Mouse (Mus musculus) hindbrain, embryonic 10.5 days (tissue): Measurements from ENCODE around the gene Kcnq1. TPM values are rescaled to one million over a fixed set of nuclear protein-coding genes. Genes with fewer than 3 reads are reported as not detected.
A peak's percentile ranks its signal among the peaks of the same experiment; 100 is the strongest.

Experiments
- DNase-seq: peaks from one replicate; pipeline ENCODE4 v3.0.0-alpha.2; 2017; ENCODE audit warnings: low spot score
- H3K27ac ChIP-seq: fragments of 300-500 bp; sonication (generic); 2 replicates; pipeline ENCODE4 v1.5.1; 2016; ENCODE audit warnings: mild to moderate bottlenecking, moderate library complexity
- H3K27me3 ChIP-seq: fragments of 300-500 bp; sonication (generic); 2 replicates; pipeline ENCODE4 v1.6.1; 2016; ENCODE audit warnings: mild to moderate bottlenecking; ENCODE audit not compliant: poor library complexity, insufficient read depth, severe bottlenecking
- H3K36me3 ChIP-seq: fragments of 300-500 bp; sonication (generic); 2 replicates; pipeline ENCODE4 v1.6.1; 2016; ENCODE audit warnings: mild to moderate bottlenecking, moderate library complexity
- H3K4me1 ChIP-seq: fragments of 300-500 bp; sonication (generic); replicated peaks from 2 replicates; pipeline ENCODE4 v1.6.1; 2016; ENCODE audit warnings: mild to moderate bottlenecking
- H3K4me3 ChIP-seq: fragments of 300-500 bp; sonication (generic); 2 replicates; pipeline ENCODE4 v1.5.1; 2016; ENCODE audit warnings: mild to moderate bottlenecking, moderate library complexity
- H3K9me3 ChIP-seq: fragments of 300-500 bp; sonication (generic); 2 replicates; pipeline ENCODE4 v1.6.1; 2016; ENCODE audit warnings: mild to moderate bottlenecking, moderate library complexity
- WGBS: fragments of 180-500 bp; shearing (Covaris S2); methylation state at CpG from one replicate; pipeline ENCODE4 v1.1.7; 2016; 5-methylcytosine and 5-hydroxymethylcytosine counted together
- polyA plus RNA-seq: library from polyadenylated mRNA; unstranded; fragments of >200 nt; fragmentation: Nextera tagmentation; extraction: Ambion mirVana; gene quantifications from 2 replicates; pipeline ENCODE4 v1.2.1, GENCODE M21; 2016

Kcnq1 gene
- polyA plus RNA-seq, 1 experiment from 2014 or later, result 2.3 TPM

DNA sequence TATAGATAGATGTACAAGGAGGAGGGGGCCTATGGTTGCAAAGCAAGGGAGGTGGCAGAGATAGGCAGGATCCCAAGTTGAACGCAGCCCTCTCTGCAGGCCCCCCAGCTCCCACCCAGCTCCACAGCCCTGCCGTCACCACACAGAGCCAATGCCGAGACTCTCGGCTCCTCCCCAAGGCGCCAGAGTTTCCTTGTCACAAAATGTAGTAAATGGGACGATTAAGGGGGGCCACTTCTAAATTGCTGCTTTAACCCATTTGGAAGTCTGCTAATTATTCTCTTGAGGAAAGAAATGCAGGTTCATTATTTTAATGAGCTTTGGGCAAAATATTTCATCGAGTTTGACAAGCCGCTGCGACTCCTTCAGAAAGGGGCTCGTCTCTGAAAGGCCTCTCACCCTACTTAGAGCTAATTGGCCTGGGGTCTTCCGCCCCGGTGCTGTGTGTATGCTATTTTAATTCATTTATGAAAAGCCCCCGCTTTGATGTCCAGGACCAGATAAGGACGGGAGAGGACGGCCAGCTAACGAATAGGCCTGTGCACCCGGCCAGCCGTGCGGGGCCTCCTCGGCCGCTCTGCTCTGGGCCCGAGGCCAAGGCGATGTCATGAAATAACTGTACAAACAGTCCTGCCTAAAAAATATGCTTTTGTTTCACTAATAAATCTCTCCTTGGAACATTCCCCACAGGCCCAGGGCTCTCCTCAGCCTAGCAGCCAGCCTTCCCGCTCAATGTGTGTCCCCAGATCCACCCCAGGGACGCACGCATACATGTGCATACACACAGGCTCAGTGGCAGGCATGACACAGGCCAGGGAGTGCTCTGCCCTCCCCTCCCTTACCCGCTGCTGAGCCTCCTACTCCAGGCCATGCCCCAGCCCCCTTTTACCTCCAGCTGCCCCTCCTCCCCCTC lies 282.9 kb downstream of the Kcnq1 start:
- Histone ChIP-seq H3K27ac (peak overlapping the region; percentile 50; the same call in 1 of the 2 replicates), H3K27me3 (no peaks in the 10 kb centered on the region), H3K9me3 (peaks cover 9% of the 10 kb centered on the region; the same call in 1 of the 2 replicates), H3K4me1 (peaks cover 39% of the 10 kb centered on the region), H3K36me3 (no peaks in the 10 kb centered on the region), H3K4me3 (no peak overlapping the region)
- DNase-seq, result no peak
- 82% methylated on average over 27 of the region's 27 CpGs for WGBS

DNA sequence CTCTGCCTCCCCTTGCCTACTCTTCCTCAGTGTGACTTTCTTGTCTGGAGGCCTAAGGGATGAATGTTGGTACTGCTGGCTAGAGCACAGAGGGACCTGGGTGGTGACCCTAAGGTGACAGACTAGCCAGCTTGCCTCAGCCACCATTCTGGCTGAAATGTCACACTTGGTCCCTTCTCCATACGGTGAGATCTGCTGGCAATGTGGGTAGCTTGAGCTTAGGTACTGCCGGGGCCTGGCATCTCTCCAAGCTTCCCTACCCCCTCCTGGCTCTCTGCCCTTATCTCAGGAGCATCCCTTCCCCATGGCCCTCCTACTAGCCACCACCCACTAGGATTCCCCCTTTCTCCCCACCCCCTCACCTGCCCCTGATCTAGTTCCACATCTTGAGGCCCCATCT lies 283.7 kb downstream of the Kcnq1 start:
- DNase-seq, result no peak
- no peaks in the 10 kb centered on the region for H3K36me3 ChIP-seq
- WGBS, result 84% methylated on average over 2 of the region's 2 CpGs
- peaks cover 39% of the 10 kb centered on the region for H3K4me1 ChIP-seq
- H3K9me3 ChIP-seq, result peaks cover 9% of the 10 kb centered on the region; the same call in 1 of the 2 replicates
- H3K4me3 ChIP-seq, result no peak overlapping the region
- H3K27ac ChIP-seq, result peak overlapping the region; percentile 37; the same call in 1 of the 2 replicates
- 0 out of 2 replicates have a peak, but pooled peaks cover 2% of the 10 kb centered on the region for H3K27me3 ChIP-seq

DNA sequence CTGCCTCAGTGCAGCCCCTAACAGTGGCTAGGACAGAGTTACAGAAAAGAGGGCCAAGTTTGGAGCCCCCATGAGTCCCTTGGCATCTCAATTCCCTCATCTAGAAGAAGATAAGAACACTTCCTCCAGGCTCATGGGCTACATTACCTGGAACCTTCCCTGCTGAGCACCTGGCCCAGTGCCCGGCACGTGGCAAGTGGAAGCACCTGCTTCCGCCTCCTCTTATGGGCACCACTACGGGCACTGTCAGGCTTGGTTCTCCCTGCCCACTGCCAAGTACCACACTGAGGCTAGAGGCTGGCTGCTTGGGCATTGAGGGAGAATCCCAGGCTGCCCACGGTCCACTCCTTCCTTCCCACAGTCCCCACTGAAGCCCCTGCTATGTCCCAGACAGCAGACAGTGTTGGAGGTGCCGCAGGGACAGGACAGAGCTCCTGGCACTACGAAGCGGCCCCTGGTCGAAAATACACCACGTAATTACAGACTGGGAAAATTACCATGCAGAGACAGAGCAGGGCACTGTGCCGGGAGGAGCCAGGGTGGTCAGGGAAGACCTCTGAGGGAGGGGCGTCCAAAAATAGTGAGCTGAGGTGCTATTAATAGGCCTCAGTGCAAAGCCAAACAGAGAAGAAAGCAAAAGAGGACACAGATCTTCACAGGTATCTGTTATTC lies 284.3 kb downstream of the Kcnq1 start:
- H3K4me3 ChIP-seq, result no peak overlapping the region
- H3K27ac ChIP-seq, result peak overlapping the region; percentile 35; the same call in 1 of the 2 replicates
- DNase-seq, result no peak
- peaks cover 41% of the 10 kb centered on the region for H3K4me1 ChIP-seq
- H3K36me3 ChIP-seq, result no peaks in the 10 kb centered on the region
- peaks cover 9% of the 10 kb centered on the region; the same call in 1 of the 2 replicates for H3K9me3 ChIP-seq
- 83% methylated on average over 12 of the region's 12 CpGs for WGBS
- H3K27me3 ChIP-seq, result 0 out of 2 replicates have a peak, but pooled peaks cover 8% of the 10 kb centered on the region

DNA sequence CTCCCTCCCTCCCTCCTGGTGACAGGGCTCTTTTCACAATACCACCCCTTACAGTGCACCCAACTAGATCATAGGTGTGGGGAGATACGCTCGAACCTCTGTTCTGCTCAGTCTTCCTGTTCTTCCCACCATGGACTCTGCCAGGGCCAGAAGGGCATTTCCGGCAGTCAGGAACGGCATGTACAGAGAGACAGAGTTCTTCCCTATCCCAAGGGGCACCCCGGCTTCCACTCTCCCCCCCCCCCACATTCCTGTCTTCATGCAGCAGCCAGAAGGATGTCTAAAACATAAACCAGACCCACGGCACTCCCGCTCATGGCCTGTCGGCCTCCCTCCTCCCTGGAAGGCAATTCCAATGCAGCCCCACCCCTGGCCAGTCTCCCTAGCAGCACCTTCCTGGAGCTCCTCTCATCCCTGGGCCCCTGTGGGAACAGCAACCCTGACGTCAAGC lies 289.0 kb downstream of the Kcnq1 start:
- Histone ChIP-seq H3K27me3 (0 out of 2 replicates have a peak, but pooled peaks cover 9% of the 10 kb centered on the region), H3K36me3 (no peaks in the 10 kb centered on the region), H3K4me1 (peaks cover 12% of the 10 kb centered on the region), H3K4me3 (no peak overlapping the region), H3K27ac (no peak overlapping the region), H3K9me3 (peaks cover 9% of the 10 kb centered on the region; the same call in 1 of the 2 replicates)
- no peak for DNase-seq
- WGBS, result 80% methylated on average over 9 of the region's 9 CpGs

DNA sequence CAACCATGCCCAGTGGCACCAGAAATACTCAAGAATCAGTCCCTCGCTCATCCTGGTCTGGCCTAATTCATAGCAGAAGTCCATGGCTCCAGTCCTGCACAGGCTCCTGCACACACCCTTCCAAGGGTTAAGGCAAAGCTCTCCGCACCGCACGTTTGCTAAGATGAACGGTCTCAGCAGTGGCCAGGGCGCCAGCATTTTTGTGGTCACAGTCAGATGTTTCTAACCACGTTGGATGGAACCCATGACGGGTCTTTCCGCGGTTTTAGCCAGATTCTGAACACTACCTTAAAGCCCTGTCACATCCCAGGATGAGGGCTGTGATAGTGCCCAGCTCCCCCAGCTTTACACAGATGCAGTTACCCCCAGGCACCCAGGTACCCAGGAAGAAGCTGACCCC lies 293.6 kb downstream of the Kcnq1 start:
- H3K4me3 ChIP-seq, result no peak overlapping the region
- no peaks in the 10 kb centered on the region for H3K9me3 ChIP-seq
- H3K27ac ChIP-seq, result peak overlapping the region; percentile 59; the same call in 1 of the 2 replicates
- H3K4me1 ChIP-seq, result peaks cover 34% of the 10 kb centered on the region
- no peaks in the 10 kb centered on the region for H3K36me3 ChIP-seq
- DNase-seq, result no peak
- H3K27me3 ChIP-seq, result 0 out of 2 replicates have a peak, but pooled peaks cover 21% of the 10 kb centered on the region
- WGBS, result 90% methylated on average over 10 of the region's 10 CpGs

DNA sequence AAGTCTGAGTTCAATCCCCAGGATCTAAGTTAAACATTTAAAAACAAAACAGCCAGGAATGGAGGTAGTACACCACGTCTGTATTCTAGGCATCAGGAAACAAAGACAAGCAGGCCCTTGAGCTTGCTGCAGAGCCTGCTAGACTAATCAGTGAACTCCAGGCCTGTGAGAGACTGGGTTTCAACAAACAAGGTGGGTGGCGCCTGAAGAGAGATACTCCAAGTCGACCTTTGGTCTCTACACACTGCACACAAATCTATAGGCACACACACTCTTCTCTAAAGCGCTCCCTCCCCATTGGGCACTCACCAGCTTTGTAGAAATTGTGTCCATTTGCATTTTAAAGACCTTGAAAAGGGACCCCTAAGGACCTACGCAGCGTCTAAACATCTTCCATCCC lies 294.4 kb downstream of the Kcnq1 start:
- H3K27me3 ChIP-seq, result 0 out of 2 replicates have a peak, but pooled peaks cover 13% of the 10 kb centered on the region
- no peaks in the 10 kb centered on the region for H3K36me3 ChIP-seq
- 32% methylated on average over 6 of the region's 6 CpGs for WGBS
- H3K27ac ChIP-seq, result peak overlapping the region; percentile 66; the same call in 1 of the 2 replicates
- peaks cover 29% of the 10 kb centered on the region for H3K4me1 ChIP-seq
- DNase-seq, result no peak
- no peaks in the 10 kb centered on the region for H3K9me3 ChIP-seq
- H3K4me3 ChIP-seq, result no peak overlapping the region

DNA sequence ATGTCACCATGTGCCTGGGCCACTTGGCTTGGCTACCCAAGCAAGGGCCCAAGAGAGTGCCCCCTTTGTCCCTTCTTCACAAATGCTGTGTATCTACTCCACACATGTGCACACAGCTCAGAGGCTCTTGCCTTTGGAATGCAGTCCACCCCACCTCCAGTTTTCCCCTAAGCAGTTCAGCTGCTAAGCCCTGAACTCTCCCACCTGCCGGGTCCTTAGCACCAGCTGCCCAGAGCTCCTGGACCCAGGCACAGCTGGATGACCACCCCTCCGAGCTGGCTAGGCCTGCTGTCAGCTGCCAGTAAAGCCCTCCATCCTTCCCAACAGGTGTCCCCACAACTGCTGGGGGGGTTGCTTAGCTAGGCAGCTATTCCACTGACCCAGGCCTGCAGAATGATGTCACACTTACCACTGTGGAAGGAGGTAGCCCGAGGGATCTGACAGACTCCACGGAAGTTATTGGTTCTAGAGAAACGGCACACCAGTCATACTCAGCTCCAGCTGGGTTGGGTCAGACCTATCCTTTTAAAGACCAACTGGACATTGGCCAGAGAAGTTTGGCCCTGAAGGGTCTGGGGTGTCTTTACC lies 295.4 kb downstream of the Kcnq1 start:
- Histone ChIP-seq H3K4me3 (no peak overlapping the region), H3K36me3 (no peaks in the 10 kb centered on the region), H3K27ac (no peak overlapping the region; the same call in 1 of the 2 replicates), H3K4me1 (peaks cover 29% of the 10 kb centered on the region), H3K9me3 (no peaks in the 10 kb centered on the region), H3K27me3 (0 out of 2 replicates have a peak, but pooled peaks cover 13% of the 10 kb centered on the region)
- WGBS, result 74% methylated on average over 5 of the region's 5 CpGs
- no peak for DNase-seq

DNA sequence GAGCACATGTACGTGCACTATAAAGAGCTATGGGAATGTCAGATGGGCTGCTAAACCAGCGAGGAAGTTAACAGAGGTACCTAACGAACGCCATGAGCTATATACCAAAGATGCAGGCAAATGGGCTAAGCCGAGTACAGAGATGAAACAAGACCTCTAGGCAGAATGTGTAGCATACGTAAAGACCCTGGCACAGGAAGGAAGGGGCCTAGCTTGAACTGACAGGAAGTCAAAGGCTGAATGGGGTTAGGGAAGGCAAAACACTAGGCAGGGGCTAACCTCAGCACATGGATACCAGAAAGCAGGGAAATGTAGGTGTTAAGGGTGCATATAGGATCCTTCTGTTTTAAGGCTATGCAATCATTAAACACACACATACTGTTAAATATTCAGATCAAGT lies 298.1 kb downstream of the Kcnq1 start:
- 0 out of 2 replicates have a peak, but pooled peaks cover 13% of the 10 kb centered on the region for H3K27me3 ChIP-seq
- WGBS, result 80% methylated on average over 6 of the region's 6 CpGs
- H3K36me3 ChIP-seq, result no peaks in the 10 kb centered on the region
- H3K27ac ChIP-seq, result peak overlapping the region; percentile 53; the same call in 1 of the 2 replicates
- H3K4me3 ChIP-seq, result no peak overlapping the region
- H3K4me1 ChIP-seq, result peaks cover 44% of the 10 kb centered on the region
- DNase-seq, result no peak
- no peaks in the 10 kb centered on the region for H3K9me3 ChIP-seq

DNA sequence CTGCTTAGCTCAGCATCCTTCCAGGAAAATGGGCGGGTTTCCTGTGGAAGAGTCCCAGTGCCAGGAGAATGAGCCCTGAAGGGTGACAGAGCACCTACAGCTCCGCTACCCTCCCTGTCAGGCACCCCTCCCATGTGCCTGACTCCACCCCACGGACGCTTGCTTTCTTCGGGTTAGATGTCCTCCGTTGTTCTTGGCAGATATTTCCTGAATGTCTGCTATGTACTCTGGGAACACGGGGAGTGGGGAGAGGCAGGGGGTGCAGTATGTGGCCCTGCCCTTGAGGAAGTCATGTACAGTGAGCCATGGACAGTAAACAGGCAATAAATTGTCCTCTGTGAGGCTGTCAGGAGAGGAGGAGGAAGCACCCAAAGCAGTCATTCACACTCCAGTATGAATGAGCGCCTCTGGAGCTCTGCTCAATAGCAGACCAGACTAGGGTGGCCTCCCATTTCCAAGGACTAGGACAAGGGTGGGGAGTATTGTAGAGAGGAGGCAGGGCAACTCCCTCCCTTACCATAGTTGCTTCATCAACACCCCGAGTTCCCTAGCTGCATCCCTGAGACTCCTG lies 301.9 kb downstream of the Kcnq1 start:
- WGBS, result 79% methylated on average over 9 of the region's 9 CpGs
- no peak for DNase-seq
- Histone ChIP-seq H3K36me3 (no peaks in the 10 kb centered on the region), H3K4me1 (peaks cover 32% of the 10 kb centered on the region), H3K9me3 (no peaks in the 10 kb centered on the region), H3K27me3 (0 out of 2 replicates have a peak, but pooled peaks cover 7% of the 10 kb centered on the region), H3K27ac (0 out of 2 replicates have a peak overlapping the region, but pooled peaks have one; percentile 56), H3K4me3 (no peak overlapping the region)

DNA sequence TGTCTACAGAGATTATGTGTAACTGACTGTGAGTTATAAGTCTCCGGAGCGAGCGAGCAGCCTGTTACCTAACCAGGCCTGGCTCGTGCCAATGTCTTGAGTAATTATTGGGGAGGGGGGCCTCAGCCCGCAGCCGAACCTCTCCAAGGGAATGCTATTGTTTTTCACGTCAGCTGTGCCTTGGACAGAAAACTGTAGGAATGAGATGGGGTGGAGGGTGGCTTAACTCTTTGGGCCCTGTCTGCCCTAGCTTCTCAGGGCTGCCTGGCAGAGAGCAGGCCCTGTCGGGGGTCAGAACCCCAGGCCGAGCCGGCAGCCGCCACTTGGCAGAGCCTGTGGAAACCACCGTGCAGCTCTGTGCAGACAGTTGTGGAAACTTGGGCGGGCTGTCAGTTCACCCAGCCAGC lies 302.5 kb downstream of the Kcnq1 start:
- 65% methylated on average over 13 of the region's 13 CpGs for WGBS
- Histone ChIP-seq H3K9me3 (no peaks in the 10 kb centered on the region), H3K4me3 (no peak overlapping the region), H3K27ac (peak overlapping the region; percentile 56), H3K36me3 (no peaks in the 10 kb centered on the region), H3K27me3 (0 out of 2 replicates have a peak, but pooled peaks cover 7% of the 10 kb centered on the region), H3K4me1 (peaks cover 28% of the 10 kb centered on the region)
- DNase-seq, result no peak

DNA sequence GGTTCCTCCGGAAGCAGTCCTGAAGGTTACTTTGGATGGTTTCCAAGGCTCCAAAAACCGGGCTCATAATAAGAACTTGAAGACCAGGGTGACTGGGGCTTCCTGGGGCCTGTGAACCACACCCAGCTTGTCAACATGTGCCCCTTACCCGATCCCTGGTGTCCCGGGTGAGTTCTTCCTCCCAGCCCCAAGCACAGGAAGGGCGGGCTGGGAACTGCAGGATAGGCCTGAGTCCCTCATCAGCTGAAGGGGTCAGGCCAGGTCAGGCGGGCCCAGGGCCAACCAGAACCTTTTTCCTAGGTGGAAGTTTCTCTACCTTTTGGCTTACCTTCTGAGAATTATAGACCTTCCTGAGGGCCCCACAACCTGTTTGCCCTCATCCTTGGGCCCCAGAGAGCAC lies 306.4 kb downstream of the Kcnq1 start:
- Histone ChIP-seq H3K36me3 (no peaks in the 10 kb centered on the region), H3K4me3 (no peak overlapping the region), H3K27ac (no peak overlapping the region), H3K4me1 (peaks cover 41% of the 10 kb centered on the region), H3K27me3 (peaks cover 7% of the 10 kb centered on the region; the same call in 1 of the 2 replicates), H3K9me3 (no peaks in the 10 kb centered on the region)
- DNase-seq, result no peak
- 83% methylated on average over 6 of the region's 6 CpGs for WGBS

DNA sequence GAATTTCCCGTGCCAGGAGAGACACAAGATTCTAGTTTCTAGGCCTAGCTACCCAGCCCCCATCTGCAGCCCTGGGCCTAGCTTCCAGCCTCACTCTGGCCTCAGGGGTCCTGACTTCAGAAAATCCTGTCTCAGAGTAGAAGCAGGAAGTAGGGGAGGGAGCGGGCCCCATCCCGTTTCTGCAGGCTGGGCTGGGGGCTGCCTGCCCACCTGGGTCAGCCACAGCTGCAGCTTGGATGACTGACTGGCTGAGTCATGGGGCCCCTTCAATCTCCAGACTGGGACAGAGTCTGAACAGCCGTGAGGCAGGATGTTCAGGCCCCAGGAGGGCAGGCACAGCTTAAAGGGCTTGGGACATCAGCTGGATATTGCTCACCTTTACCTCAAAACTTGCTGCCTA lies 308.9 kb downstream of the Kcnq1 start:
- no peaks in the 10 kb centered on the region for H3K9me3 ChIP-seq
- H3K27ac ChIP-seq, result peak overlapping the region; percentile 56; the same call in 1 of the 2 replicates
- peaks cover 15% of the 10 kb centered on the region; the same call in 1 of the 2 replicates for H3K27me3 ChIP-seq
- no peaks in the 10 kb centered on the region for H3K36me3 ChIP-seq
- no peak for DNase-seq
- WGBS, result 61% methylated on average over 4 of the region's 4 CpGs
- H3K4me3 ChIP-seq, result no peak overlapping the region
- H3K4me1 ChIP-seq, result peaks cover 32% of the 10 kb centered on the region
